Mouse (Mus musculus): ENCODE data around the gene Grik2.

The Grik2 gene

GRCm38 (mm10) chr10:49788381-49788906, at the start of gene Grik2:
TSS of gene Grik2 (minus strand) at chr10:49788766.
- peak; percentile 82 for DNase-seq (ENCODE audit: low spot score)

- DNase-seq (ENCODE audit: low spot score) = no peak
These were observed 45.8 kb upstream of the Grik2 start for GRCm38 (mm10) chr10:49834392-49834791.

GRCm38 (mm10) chr10:49807276-49807675, 18.7 kb upstream of the Grik2 start:
- no peak for DNase-seq (ENCODE audit: low spot score)

- no peak for DNase-seq (ENCODE audit: low spot score)
These were observed 12.4 kb upstream of the Grik2 start for GRCm38 (mm10) chr10:49801001-49801400.

GRCm38 (mm10) chr10:49794129-49794528, 5.6 kb upstream of the Grik2 start:
- DNase-seq (ENCODE audit: low spot score) = no peak

GRCm38 (mm10) chr10:49790326-49790725, 1.8 kb upstream of the Grik2 start:
- peak; percentile 7 for DNase-seq (ENCODE audit: low spot score)

GRCm38 (mm10) chr10:49789711-49790110, 1.1 kb upstream of the Grik2 start:
- peak; percentile 11 for DNase-seq (ENCODE audit: low spot score)

- DNase-seq (ENCODE audit: low spot score) = peak; percentile 43
These were observed 348 bp upstream of the Grik2 start for GRCm38 (mm10) chr10:49788914-49789313.

GRCm38 (mm10) chr10:49786630-49787029, 1.9 kb downstream of the Grik2 start:
- no peak for DNase-seq (ENCODE audit: low spot score)

GRCm38 (mm10) chr10:49785477-49785876, 3.1 kb downstream of the Grik2 start:
- DNase-seq (ENCODE audit: low spot score) = peak; percentile 29

- DNase-seq (ENCODE audit: low spot score) = peak; percentile 59
These were observed 3.7 kb downstream of the Grik2 start for GRCm38 (mm10) chr10:49784831-49785230.

- DNase-seq (ENCODE audit: low spot score) = peak; percentile 56
These were observed 5.5 kb downstream of the Grik2 start for GRCm38 (mm10) chr10:49782741-49783691.

GRCm38 (mm10) chr10:49782061-49782460, 6.5 kb downstream of the Grik2 start:
- DNase-seq (ENCODE audit: low spot score) = no peak

- no peak for DNase-seq (ENCODE audit: low spot score)
These were observed 8.1 kb downstream of the Grik2 start for GRCm38 (mm10) chr10:49780430-49780829.

- no peak for DNase-seq (ENCODE audit: low spot score)
These were observed 19.7 kb downstream of the Grik2 start for GRCm38 (mm10) chr10:49768897-49769296.

GRCm38 (mm10) chr10:49767556-49767955, 21.0 kb downstream of the Grik2 start:
- DNase-seq (ENCODE audit: low spot score) = no peak

GRCm38 (mm10) chr10:49762607-49763006, 26.0 kb downstream of the Grik2 start:
- DNase-seq (ENCODE audit: low spot score) = no peak

GRCm38 (mm10) chr10:49751769-49752168, 36.8 kb downstream of the Grik2 start:
- no peak for DNase-seq (ENCODE audit: low spot score)

GRCm38 (mm10) chr10:49731841-49732240, 56.7 kb downstream of the Grik2 start:
- no peak for DNase-seq (ENCODE audit: low spot score)

- no peak for DNase-seq (ENCODE audit: low spot score)
These were observed 64.9 kb downstream of the Grik2 start for GRCm38 (mm10) chr10:49723706-49724105.

GRCm38 (mm10) chr10:49716856-49717255, 71.7 kb downstream of the Grik2 start:
- no peak for DNase-seq (ENCODE audit: low spot score)

- no peak for DNase-seq (ENCODE audit: low spot score)
These were observed 78.8 kb downstream of the Grik2 start for GRCm38 (mm10) chr10:49709748-49710147.

GRCm38 (mm10) chr10:49704446-49704845, 84.1 kb downstream of the Grik2 start:
- no peak for DNase-seq (ENCODE audit: low spot score)
